Mouse (Mus musculus) retina, postnatal 1 day (tissue): Measurements from ENCODE around the gene Pknox1.
A peak's percentile ranks its signal among the peaks of the same experiment; 100 is the strongest.

Source experiments
- DNase-seq: peaks from one replicate; pipeline ENCODE4 v3.0.0-alpha.2; 2012

The Pknox1 gene

GRCm38 (mm10) chr17:31556253-31556652 lies 8.3 kb upstream of the Pknox1 start:
- no peak for DNase-seq

- peak; percentile 64 for DNase-seq
Measured at GRCm38 (mm10) chr17:31557124-31557880, 7.2 kb upstream of the Pknox1 start.

GRCm38 (mm10) chr17:31557947-31558542 lies 6.5 kb upstream of the Pknox1 start:
- no peak for DNase-seq

- no peak for DNase-seq
Measured at GRCm38 (mm10) chr17:31559021-31559789, 5.3 kb upstream of the Pknox1 start.

GRCm38 (mm10) chr17:31563632-31564014 lies 911 bp upstream of the Pknox1 start:
- DNase-seq, result no peak

- DNase-seq, result no peak
Measured at GRCm38 (mm10) chr17:31564858-31565140, 265 bp downstream of the Pknox1 start.

- DNase-seq, result peak; percentile 90
Measured at GRCm38 (mm10) chr17:31565141-31566056, 865 bp downstream of the Pknox1 start.

GRCm38 (mm10) chr17:31566276-31566675 lies 1.7 kb downstream of the Pknox1 start:
- DNase-seq, result no peak

- no peak for DNase-seq
Measured at GRCm38 (mm10) chr17:31569756-31570155, 5.2 kb downstream of the Pknox1 start.

- no peak for DNase-seq
Measured at GRCm38 (mm10) chr17:31570321-31570925, 5.9 kb downstream of the Pknox1 start.

GRCm38 (mm10) chr17:31571689-31572088 lies 7.2 kb downstream of the Pknox1 start:
- no peak for DNase-seq

GRCm38 (mm10) chr17:31574662-31575061 lies 10.1 kb downstream of the Pknox1 start:
- no peak for DNase-seq

- no peak for DNase-seq
Measured at GRCm38 (mm10) chr17:31576394-31577175, 12.1 kb downstream of the Pknox1 start.

GRCm38 (mm10) chr17:31580344-31580743 lies 15.8 kb downstream of the Pknox1 start:
- peak; percentile 54 for DNase-seq

- DNase-seq, result no peak
Measured at GRCm38 (mm10) chr17:31583185-31583584, 18.7 kb downstream of the Pknox1 start.

GRCm38 (mm10) chr17:31583781-31584180 lies 19.2 kb downstream of the Pknox1 start:
- DNase-seq, result no peak

- no peak for DNase-seq
Measured at GRCm38 (mm10) chr17:31588115-31588514, 23.6 kb downstream of the Pknox1 start.

GRCm38 (mm10) chr17:31588726-31589125 lies 24.2 kb downstream of the Pknox1 start:
- DNase-seq, result no peak

GRCm38 (mm10) chr17:31590846-31591245 lies 26.3 kb downstream of the Pknox1 start:
- DNase-seq, result no peak

- DNase-seq, result peak; percentile 13
Measured at GRCm38 (mm10) chr17:31594590-31594989, 30.1 kb downstream of the Pknox1 start.

- peak; percentile 20 for DNase-seq
Measured at GRCm38 (mm10) chr17:31595077-31595476, 30.5 kb downstream of the Pknox1 start.

- no peak for DNase-seq
Measured at GRCm38 (mm10) chr17:31597957-31598356, 33.4 kb downstream of the Pknox1 start.
